Mouse (Mus musculus): Measurements from ENCODE around the gene Aspn.

- no peak for TF ChIP-seq CTCF (IDR thresholded peaks at IDR 0.05; ENCODE audit: control insufficient read depth, insufficient read depth, low read length)
- no peak for TF ChIP-seq POLR2A (IDR thresholded peaks at IDR 0.05; ENCODE audit: borderline replicate concordance, control insufficient read depth, low read depth, low read length)
Measured at GRCm38 (mm10) chr13:49546517-49546916, 2.3 kb downstream of the Aspn start.
